Mouse (Mus musculus): Measurements from ENCODE around the gene Mlxip.

The Mlxip gene

DNA sequence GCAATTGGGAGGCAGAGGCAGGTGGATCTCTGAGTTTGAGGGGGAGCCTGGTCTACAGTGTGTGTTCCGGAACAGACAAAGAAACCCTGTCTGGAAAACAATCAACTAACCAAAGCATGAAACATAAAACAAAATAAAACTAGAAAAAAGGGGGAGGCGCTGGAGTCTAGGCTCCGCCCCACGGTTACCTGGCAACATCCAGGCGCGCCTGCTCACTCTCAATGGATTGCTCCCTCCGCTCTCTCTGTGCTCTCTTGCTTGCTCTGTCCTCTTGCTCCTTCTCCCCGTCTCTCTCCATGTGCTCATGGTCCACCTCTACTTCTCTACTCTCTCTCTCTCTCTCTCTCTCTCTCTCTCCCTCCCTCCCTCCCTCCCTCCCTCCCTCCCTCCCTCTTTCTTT is 11.9 kb upstream of the Mlxip start:
- DNase-seq (ENCODE audit: low spot score): no peak

DNA sequence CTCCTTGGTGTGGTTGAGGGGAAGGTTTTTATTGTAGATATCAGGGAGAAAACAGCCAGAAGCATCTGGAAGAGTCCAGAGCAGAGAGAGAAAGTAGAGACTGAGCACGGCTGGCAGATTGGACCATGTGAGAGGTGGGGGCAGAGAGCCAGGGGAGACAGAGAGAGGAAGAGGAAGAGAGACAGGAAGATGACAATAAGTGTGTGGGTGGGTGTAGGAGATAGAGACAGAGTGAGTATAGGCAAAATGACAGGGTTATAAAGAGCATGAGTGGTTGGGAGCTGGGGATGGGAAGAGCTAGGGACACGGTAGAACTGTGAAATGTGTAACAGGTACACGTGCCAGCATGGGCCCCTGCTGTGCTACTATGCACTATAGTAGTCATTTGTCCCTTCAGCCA is 6.1 kb upstream of the Mlxip start:
- no peak for DNase-seq (ENCODE audit: low spot score)

DNA sequence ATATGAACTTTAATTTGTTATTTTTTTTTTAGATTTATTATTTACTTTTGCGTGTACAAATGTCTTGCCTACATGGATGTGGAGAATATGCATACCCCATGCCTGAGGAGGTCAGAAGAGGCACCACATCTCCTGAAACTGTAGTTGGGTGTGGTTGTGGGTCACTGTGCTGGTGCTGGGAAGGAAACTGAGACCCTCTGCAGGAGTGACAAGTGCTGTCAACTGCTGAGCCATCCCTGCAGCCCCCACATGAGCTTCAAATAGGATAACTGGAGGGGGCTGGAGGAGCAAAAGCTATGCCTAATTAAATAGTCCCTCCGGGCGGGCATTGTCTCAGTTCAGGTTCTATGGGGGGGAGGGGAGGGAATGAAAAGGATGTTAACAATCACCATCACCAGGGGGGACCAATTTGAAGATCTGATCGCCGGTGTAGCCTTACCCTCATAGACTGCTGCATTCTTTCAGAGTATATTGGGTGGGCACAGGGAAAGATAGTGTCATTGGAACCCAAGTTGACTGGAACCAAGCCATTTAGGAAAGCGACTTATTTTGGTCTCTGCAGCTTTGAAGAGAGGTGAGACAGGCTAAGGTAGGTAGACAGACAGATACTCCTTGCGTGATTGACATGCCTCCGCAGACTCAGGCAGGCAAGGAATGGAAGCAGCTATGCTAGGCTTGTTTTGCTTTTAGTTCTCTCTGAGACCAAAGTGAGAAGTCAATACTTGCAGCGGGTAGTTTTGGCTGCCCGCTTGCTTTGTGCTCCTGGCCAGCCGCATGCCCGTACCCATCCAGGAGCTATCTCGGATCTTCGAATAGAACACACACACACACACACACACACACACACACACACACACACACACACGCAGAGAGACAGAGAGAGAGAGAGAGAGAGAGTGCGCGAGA is 3.8 kb upstream of the Mlxip start:
- DNase-seq (ENCODE audit: low spot score): no peak

DNA sequence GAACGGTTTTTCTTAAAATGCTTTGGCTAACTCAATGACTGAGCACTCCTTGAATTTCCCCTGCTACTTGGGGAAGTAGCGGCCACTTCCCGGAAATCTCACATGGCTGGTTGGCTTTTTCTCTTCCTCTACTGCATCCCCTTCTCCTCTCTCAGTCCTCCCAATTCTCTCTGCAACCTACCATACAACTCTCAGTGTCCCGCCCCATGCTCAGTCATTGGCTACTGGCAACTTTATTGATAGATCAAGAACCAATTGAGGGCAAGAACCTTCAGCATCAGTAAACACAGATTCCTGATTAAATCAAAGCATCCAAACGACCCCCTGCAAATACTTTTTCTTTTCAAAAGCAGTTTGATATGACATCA is 3.2 kb upstream of the Mlxip start:
- no peak for DNase-seq (ENCODE audit: low spot score)

DNA sequence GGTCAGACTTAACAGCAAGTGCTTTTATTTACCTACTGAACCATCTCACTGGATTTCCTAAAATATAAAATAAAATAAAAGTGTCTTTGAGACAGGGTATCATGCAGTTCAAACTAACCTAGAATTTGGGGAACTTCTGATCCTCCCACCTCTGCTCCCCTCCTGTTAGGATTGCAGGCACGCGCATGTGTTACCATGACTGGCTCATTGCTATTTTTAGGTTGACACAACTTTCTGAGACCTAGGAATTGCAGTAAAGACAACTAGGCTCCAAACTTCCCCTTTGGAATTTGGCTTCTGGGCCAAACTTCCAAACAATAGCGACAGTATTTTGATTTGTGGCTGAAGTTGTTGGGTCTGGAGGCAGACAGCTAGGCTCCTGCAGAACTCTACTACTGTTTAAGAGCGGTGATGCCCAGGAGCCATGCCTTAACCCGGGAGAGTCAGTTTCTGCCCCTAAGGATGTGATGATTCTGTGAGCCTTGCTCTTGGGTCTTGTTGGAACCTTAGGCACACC is 754 bp upstream of the Mlxip start:
- no peak for DNase-seq (ENCODE audit: low spot score)

DNA sequence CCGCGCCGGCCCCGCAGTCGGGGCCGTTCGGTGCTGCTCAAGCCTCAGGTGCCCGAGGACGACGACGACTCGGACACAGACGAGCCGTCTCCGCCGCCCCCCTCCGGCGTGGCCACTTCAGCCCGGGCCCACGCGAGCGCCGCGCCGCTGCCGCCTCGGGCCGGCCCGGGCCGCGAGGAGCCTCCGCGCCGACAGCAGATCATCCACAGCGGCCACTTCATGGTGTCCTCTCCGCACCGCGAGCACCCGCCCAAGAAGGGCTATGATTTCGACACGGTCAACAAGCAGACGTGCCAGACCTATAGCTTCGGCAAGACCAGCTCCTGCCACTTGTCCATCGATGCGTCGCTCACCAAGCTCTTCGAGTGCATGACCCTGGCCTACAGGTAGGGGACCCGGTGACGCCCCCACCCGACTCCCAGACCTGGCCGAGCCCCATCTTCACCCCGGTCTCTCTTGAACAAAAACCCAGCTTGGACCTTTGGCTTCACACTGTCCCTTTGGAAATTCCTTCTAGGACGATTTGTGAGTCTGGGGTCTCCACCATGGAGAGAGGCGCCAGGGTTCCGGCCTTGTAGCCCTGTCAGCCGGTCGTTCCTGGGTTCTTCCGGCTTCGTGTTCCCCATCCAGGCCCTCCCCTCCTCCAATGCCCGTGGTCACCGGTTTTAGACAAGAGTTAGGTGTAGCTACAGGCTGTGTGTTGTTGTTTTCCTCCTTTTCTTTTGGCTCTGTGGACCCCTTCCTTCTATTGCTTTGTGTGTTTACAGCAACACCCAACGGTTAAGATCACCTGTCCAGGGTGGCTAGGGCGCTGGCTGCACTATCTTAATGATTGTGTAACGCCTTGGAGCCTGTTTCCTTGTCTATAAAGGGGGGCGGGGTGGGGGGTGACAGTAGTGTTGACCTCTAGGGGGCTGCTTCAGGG is 621 bp downstream of the Mlxip start:
- DNase-seq (ENCODE audit: low spot score): no peak

DNA sequence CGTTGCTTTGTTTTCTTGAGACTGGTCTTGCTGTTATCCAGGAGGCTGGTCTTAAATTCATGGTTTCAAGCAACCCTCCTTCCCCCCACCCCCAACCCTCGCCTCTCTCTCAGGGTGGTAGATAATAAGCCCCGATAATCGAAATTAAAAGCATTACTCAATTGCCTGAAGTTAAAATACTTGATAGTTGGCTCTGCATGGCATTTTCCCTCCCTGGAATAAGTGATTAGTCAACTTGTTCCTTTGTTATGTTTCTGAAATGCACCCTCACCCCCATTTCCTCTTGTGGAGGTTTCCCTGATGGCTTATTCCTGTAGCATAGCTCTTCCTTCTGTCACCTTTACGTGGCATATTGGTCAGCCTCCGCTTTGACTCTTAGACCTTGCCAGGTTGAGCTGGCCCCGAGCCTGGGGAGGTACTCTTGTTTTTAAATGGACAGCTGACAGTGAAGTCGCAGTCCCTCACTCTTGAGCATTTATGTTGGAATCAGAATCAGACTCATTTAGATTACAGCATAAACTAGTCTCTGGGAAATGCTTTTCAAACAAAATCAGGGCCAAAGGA is 2.4 kb downstream of the Mlxip start:
- no peak for DNase-seq (ENCODE audit: low spot score)

DNA sequence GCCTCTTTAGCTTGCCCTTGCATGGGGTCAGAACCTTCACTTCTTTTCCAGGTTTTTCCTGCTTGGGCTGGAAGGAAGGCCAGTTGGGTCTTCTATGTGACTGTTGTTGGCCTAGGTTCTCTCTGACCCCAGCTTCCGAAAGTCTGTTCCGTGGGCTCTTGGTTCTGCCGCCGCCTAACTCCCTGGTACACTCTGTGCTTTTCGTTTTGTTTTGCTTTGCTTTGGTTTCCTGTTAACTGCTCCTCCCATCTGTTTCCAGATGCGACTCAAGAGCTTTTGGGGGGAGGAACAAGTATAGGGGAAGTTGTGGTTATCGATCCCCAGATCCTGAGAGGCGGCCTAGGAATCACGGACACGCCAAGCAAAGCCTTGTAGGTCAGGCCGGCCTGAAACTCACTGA is 3.2 kb downstream of the Mlxip start:
- DNase-seq (ENCODE audit: low spot score): no peak

DNA sequence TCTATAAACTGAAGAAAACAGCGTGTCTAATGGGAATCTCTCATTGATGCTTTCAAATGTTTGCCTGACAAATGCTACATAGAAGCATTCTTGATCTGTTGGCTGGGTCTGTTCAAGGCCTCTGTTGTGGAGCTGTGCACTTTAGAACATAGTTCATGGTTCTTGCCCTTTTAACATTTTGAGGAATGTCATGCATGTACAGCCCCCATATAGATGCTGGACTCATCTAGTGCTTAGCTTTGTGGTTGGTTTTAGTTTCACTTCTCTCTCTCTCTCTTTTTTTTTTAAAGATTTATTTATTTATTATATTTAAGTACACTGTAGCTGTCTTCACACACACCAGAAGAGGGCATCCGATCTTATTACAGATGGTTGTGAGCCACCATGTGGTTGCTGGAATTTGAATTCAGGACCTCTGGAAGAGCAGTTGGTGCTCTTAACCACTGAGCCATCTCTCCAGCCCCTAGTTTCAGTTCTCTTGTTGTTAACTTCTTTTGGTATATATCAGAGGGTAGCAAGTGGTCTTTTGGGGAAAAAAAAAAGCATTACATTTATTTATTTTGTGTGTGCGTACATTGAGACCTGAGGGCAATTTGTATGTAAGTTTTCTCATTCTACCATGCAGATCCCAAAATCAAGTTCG is 4.4 kb downstream of the Mlxip start:
- DNase-seq (ENCODE audit: low spot score): no peak

DNA sequence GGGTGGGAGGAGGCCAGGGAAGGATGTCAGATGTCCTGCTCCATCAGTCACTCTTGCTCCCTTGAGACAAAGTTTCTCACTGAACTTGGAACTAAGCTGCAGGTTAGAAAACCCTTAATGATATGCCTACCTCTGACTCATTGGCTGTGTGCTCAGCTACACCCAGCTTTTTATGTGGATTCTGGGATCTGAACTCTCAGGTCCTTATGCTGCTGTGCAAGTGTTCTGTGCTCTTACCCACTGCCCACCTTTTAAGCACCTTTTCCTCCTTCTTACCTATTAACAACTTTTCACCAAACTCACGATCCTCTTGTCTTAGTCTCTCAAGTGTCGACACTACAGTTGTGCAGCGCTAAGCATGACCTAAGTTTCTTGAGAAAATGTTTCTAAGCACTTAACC is 9.9 kb downstream of the Mlxip start:
- DNase-seq (ENCODE audit: low spot score): no peak

DNA sequence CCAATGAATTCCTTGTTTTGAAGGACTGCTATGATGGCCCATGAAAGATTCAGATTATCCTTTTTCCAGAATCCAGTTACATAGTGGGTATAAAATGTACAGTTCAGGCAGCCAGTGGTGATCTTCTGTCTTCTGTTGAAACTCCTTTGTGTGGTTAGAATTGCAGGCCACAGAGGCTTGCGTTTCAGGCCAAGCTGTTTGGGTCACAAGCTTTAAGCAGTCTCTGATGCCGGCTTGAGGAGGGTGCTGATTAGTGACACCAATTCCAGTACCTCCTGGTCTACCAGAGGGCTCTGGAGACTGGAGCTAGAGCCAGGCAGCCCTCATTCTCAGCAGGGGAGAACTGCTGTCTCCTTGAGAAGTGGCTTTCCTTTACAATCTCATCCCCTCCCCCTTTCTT is 12.4 kb downstream of the Mlxip start:
- DNase-seq (ENCODE audit: low spot score): no peak

DNA sequence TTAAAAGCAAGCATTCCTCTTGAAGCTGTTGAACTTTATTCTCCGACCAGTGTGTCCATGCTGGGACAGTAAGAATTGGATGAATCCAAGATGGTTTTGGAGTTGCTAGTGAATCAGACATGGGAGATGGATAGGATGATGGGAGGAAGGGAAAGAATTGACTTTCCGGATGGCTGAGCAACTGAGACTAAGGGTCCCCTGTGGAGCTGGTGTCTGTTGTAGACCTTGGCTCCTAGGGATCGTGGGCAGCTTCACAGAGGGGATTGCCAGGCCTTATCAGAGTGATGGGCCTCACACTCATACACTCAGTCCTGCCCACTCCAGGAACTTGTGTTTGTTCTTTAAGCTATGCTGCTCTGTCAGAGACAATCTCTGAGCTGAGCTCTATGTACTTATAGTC is 13.6 kb downstream of the Mlxip start:
- no peak for DNase-seq (ENCODE audit: low spot score)

DNA sequence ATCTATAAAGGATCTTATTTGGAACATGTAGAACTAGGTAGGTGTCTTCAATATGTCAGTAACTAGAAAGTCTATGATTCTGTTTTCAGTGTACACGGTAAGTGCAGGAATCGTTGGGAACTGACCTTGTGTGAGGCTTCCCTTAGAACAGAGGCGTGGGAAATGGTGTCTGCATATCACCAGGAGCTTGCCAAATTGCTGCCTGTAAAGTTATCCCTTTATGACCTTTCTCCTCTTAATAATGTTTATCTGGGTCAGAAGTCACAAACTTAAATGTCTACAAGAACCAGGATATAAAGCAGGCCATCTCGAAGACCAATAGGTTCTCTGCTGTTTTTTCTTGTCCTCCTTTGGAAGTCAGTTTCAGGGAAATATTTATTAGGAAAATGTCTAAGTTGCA is 17.6 kb downstream of the Mlxip start:
- DNase-seq (ENCODE audit: low spot score): no peak

DNA sequence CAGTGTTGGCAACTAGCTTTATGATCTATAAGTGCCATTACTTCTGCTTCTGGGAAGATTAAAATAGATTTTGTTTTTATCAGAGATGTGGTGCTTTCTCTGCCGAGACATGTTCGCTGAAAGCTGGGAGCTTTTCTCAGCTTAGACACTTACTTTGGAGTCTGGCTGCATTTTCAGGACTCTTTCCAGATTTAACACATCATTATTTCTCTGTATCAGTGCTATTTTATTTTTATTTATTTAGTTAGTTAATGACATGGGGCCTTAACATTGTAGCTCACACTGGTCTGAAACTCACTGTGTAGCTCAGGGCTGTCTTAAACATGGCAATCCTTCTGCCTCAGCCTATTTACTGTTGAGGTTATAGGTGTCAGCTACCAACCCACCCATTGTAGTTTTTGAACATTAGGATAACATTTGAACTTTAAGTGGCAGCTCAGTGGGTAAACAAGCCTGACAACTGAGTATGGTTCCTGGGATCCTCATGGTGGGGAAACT is 19.3 kb downstream of the Mlxip start:
- no peak for DNase-seq (ENCODE audit: low spot score)

DNA sequence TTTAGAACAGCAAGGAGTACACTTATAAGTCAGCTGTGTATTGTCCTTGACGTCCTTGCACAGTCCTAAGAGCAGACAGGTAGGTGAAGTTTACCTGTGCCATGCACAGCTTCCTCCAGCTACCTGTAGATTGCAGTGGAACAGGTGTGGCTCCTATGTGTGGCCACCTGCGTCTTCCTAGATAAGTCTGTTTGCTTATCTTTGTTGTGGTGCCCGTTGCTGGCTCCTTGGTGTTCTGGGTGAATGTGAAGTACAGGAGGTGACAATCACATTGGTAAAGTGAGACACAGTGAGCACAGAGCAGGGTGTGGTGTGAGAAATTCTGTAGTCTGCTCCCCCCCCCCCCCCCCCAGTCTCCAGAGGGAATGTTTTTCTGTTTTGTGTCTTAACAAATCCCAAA is 21.6 kb downstream of the Mlxip start:
- DNase-seq (ENCODE audit: low spot score): no peak

DNA sequence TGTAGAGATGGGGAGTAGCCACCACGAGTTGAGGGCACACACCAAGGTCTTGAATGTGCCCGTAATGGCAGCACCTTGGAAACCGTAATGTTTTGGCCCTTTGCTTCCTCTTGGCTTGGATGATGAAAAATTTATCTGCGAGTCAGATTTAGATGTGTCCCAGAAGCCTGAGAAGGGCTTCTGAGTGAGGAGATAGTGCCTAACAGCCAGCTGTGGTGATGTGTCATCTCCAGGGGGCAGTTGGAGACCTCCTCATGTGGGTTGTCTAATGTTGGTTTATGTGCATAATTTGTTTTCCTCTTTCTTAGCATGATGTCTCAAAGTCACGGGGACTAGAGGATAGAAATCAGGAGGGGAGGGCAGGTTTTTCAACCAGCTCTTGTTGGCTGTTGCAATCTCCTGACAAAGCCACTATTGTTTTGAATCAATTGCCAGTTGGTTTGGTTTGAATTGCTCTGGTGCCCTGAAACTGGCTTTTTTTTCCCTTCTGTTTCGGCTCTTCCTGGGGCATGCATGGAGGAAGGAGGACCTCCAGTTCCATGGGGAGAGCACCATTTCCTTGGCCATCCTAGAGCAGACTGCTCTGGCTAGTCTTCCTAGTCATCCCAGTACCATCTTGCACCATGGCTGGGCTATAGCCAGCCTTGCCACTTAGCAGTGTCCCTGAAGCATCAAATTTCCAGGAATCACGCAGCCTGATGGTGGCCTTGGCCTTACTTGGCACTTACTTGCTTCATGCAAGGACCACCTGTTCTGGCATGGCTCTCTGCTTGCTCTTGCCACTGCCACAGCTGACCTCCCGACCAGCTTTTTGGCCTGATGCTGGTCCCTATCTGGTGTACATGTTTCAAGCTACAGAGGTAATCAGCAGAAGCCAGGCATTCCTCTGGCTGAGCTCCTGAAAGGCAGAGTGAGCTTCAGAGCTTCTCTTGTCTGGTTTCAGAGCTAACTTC is 22.2 kb downstream of the Mlxip start:
- no peak for DNase-seq (ENCODE audit: low spot score)

DNA sequence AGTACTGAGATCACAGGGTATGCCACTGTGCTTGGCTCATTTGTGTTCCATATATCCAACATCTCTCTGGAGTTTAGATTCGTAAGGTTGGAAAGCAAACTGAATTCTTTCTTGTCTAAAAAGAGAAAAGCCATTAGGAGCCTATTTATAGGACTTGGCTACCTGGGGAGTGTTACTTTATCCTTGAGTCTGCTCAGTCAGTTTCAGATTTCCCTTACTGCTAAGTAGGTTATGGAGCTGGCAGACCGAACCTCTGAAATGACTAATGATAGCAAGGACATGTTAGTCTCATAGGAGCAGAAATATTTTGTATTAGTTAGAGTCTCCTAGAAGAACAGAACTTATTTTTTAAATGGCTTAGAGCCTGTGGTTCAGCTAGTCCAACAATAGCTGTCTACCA is 29.3 kb downstream of the Mlxip start:
- DNase-seq (ENCODE audit: low spot score): no peak

DNA sequence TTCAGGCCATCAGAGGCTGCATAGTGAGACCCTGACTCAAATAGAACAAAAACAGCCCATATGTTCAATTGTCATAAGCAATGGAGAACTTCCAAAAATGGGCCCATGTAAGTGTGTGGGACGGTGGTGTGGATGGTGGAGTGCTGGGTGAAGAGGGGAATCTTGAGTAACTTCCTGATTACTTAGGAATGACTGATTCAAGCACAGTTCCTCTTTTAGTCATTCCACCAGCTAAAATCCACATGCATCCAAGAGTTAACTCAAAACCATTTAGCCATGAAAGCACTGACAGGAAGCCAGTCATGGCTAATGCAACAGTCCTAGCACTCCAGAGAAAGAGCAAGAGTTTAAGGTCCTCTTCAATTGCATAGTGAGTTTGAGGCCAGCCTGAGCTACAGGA is 33.0 kb downstream of the Mlxip start:
- no peak for DNase-seq (ENCODE audit: low spot score)

DNA sequence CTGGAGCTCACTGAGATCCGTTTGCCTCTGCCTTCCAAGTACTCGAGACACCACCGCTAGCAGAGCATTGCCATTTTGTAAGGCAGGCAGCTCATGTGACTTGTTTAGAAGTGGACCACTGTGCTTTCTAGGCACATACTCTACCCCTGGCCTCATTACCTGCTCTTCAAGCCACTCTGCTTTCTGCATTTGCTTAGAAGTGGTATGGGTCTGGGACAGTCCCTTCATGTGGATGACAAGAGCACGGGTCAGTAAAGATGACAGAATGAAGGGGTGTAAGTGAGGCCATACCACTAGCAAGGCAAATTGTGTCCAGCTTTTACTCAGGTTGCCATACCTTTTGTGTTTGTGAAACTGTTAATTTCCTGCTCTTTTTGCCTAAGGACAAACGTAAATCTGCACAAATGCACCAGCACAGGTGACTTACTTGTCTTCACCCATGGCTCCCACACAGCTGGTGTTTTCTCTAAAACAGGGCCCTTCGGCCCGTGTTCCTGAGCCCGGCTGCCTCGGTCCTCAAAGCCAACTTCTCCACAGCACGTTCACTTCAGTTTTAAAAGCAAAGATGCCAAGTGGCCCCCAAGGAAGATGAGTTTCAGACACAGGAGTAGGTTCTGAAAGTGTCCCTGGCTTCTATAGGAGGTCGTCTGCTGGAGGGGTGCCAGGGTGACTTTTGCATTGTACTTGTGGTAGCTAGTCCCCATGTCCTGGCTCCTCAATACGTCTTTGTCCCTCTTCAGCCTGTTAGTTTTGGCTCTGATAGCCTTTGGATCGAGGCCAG is 37.1 kb downstream of the Mlxip start:
- no peak for DNase-seq (ENCODE audit: low spot score)

DNA sequence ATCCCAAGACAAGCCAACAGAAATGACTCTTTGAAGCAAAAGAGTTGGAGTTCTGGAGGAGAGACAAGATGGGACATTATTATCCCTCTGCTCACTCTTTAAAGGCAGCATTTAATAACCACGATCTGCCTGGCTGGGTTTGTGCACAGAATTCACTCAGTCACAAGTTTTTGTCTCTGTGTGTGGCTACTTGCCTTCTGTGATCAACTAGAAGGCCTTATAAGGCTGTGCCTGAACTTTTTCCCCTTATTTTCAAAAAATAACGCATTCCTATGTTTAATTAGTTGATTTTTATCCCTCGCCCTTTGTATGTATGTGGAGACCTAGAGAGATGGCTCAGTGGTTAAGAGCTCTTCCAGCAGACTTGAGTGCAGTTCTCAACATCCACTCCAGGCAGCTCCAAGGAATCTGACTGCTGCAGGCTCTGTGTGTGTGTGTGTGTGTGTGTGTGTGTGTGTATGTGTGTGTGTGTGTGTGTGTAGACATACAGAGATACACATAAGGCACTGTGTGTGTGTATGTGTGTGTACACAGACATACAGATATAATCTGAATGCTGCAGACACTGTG is 37.8 kb downstream of the Mlxip start:
- DNase-seq (ENCODE audit: low spot score): no peak

Data from c-Kit-positive CD71-positive TER-119-positive erythroid progenitor cells, embryonic 14.5 days (primary cell).